Mouse (Mus musculus) liver, embryonic 11.5 days (tissue): Measurements from ENCODE around the gene Ube2m. TPM values are rescaled to one million over a fixed set of nuclear protein-coding genes. Genes with fewer than 3 reads are reported as not detected.
A peak's percentile ranks its signal among the peaks of the same experiment; 100 is the strongest.

ENCODE experiments used
- ATAC-seq: fragments of 200-750 bp; cut with Nextera tagmentation; replicated peaks from 2 replicates; pipeline ENCODE4 v1.8.0; 2017; ENCODE audit warnings: moderate number of reproducible peaks, mild to moderate bottlenecking, moderate TSS enrichment, moderate library complexity; ENCODE audit not compliant: low FRiP score
- DNase-seq: peaks from one replicate; pipeline ENCODE4 v3.0.0-alpha.2; 2017; ENCODE audit warnings: low spot score
- H3K27ac ChIP-seq: fragments of 300-500 bp; sonication (generic); 2 replicates; pipeline ENCODE4 v1.5.1; 2014; ENCODE audit warnings: mild to moderate bottlenecking, low read depth, low read length, control low read depth
- H3K27me3 ChIP-seq: fragments of 300-500 bp; sonication (generic); replicated peaks from 2 replicates; pipeline ENCODE4 v1.6.1; 2014; ENCODE audit warnings: low read length, mixed read lengths; ENCODE audit not compliant: control insufficient read depth, insufficient read depth
- H3K36me3 ChIP-seq: fragments of 300-500 bp; sonication (generic); 2 replicates; pipeline ENCODE4 v1.6.1; 2014; ENCODE audit warnings: mild to moderate bottlenecking, low read length, moderate library complexity, mixed read lengths; ENCODE audit not compliant: control insufficient read depth, insufficient read depth
- H3K4me1 ChIP-seq: fragments of 300-500 bp; sonication (generic); replicated peaks from 2 replicates; pipeline ENCODE4 v1.6.1; 2014; ENCODE audit warnings: low read length, mixed read lengths; ENCODE audit not compliant: control insufficient read depth, insufficient read depth
- H3K4me2 ChIP-seq: fragments of 300-500 bp; sonication (generic); 2 replicates; pipeline ENCODE4 v1.6.1; 2014; ENCODE audit warnings: mild to moderate bottlenecking, control low read depth, moderate library complexity
- H3K4me3 ChIP-seq: fragments of 300-500 bp; sonication (generic); 2 replicates; pipeline ENCODE4 v1.5.1; 2014; ENCODE audit warnings: low read depth, low read length, control low read depth
- H3K9ac ChIP-seq: fragments of 300-500 bp; sonication (generic); 2 replicates; pipeline ENCODE4 v1.6.1; 2014; ENCODE audit warnings: low read depth, low read length, control low read depth
- H3K9me3 ChIP-seq: fragments of 300-500 bp; sonication (generic); 2 replicates; pipeline ENCODE4 v1.6.1; 2016; ENCODE audit warnings: low read length, inconsistent platforms, mixed read lengths; ENCODE audit not compliant: control insufficient read depth
- WGBS: fragments of 180-500 bp; shearing (Covaris S2); extraction: QIAGEN DNeasy Blood & Tissue Kit; methylation state at CpG from one replicate; pipeline ENCODE4 v1.1.7; 2014; 5-methylcytosine and 5-hydroxymethylcytosine counted together
- polyA plus RNA-seq: library from polyadenylated mRNA; unstranded; fragments of >200 nt; fragmentation: Nextera tagmentation; extraction: Ambion mirVana; gene quantifications from 2 replicates; pipeline ENCODE4 v1.2.1, GENCODE M21; 2014

Gene Ube2m
- polyA plus RNA-seq, 1 experiment from 2014 or later = 183 TPM

DNA sequence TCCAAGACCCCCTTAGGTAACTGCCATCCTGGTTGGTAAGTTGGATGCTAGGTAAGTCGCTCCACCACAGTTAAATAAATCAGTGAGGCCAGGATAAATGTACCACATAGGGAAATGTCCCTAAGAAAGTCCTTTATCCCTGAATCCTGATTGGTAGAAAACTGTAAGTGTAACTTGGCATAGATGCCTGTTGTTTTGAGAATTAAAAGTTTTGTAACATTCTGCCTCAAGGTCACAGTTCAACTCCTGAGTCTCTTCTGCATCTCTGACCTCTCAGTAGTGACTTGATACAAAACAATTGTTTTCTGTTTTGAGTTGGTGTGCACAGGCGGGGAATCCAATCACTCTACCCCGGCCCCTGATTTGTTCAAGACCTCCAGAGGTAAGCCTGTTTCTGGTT is 39.2 kb downstream of the Ube2m start, which contains the start of gene Trim28:
TSS of gene Trim28 (plus strand) at position 264 of the 400 bp plus-strand sequence.
- ATAC-seq (no peak), DNase-seq (no peak)
- Histone ChIP-seq H3K4me1 (no peaks in the 10 kb centered on the region), H3K27ac (no peak within 1 kb of the TSS), H3K4me2 (no peak within 1 kb of the TSS), H3K9ac (no peak within 1 kb of the TSS), H3K36me3 (no peaks in the 10 kb centered on the region), H3K4me3 (no peak within 1 kb of the TSS), H3K9me3 (no peaks in the 10 kb centered on the region), H3K27me3 (no peaks in the 10 kb centered on the region)
- 84% methylated on average over 3 of the region's 3 CpGs for WGBS

GRCm38 (mm10) chr7:12998053-12998452 is 40.0 kb downstream of the Ube2m start, which contains the start of gene Slc27a5:
Gene Slc27a5, minus strand, starts transcription at chr7:12998192.
- DNase-seq = no peak
- Histone ChIP-seq H3K9me3 (no peaks in the 10 kb centered on the region), H3K27ac (no peak within 1 kb of the TSS), H3K4me2 (no peak within 1 kb of the TSS), H3K4me3 (no peak within 1 kb of the TSS), H3K36me3 (no peaks in the 10 kb centered on the region), H3K9ac (no peak within 1 kb of the TSS), H3K27me3 (no peaks in the 10 kb centered on the region), H3K4me1 (no peaks in the 10 kb centered on the region)
- WGBS = 68% methylated on average over 5 of the region's 5 CpGs
- 0 out of 2 replicates have a peak, but pooled peaks have one; percentile 29 for ATAC-seq

GRCm38 (mm10) chr7:12997230-12997629 is 40.8 kb downstream of the Ube2m start:
- DNase-seq (no peak), ATAC-seq (no peak)
- Histone ChIP-seq H3K4me3 (no peak overlapping the region), H3K9me3 (no peaks in the 10 kb centered on the region), H3K4me2 (no peak overlapping the region), H3K36me3 (no peaks in the 10 kb centered on the region), H3K9ac (no peak overlapping the region), H3K27me3 (no peaks in the 10 kb centered on the region), H3K4me1 (no peaks in the 10 kb centered on the region), H3K27ac (no peak overlapping the region)
- WGBS = 65% methylated on average over 5 of the region's 5 CpGs

DNA sequence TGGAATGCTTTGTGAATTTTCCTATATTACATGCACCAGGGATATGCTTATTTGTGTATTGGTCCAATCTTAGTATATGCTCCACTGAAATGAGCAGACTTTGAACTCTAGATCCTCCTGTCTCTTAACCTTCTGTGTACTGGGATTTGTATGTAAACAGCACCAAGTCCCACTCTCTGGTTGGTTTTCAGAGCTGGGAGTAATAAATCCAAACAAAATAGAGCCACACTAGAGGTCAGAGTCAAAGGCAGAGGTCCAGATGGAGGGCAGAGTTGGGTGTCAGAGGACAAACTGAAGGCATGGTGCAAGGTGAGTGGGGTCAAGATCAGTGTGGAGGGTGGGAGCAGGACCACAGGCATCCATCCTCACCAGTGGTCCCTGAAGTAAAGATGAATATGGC is 42.2 kb downstream of the Ube2m start:
- no peaks in the 10 kb centered on the region for H3K4me1 ChIP-seq
- H3K4me3 ChIP-seq = no peak overlapping the region
- H3K9ac ChIP-seq = no peak overlapping the region
- H3K27me3 ChIP-seq = no peaks in the 10 kb centered on the region
- H3K36me3 ChIP-seq = no peaks in the 10 kb centered on the region
- no peak for DNase-seq
- H3K9me3 ChIP-seq = no peaks in the 10 kb centered on the region
- H3K27ac ChIP-seq = no peak overlapping the region
- no peak overlapping the region for H3K4me2 ChIP-seq
- no peak for ATAC-seq

DNA sequence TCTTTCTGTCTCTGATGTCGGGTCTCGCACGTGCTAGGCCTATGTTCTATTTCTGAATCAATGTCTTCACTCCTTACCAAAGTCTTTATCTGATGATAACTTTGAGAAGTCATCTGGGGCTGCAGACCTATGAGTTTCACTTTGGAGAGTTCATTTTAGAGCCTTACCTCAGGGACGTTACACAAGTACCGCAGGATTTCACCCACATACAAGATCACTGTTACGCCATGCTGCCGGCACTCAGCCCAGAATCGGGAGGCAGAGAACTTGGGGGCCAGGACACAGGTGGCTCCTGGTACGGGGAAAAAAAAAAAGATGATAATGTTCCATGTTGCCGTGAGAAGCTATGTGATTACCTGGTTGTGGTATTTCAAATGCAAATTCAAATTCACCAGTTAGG is 44.9 kb downstream of the Ube2m start:
- H3K4me2 ChIP-seq = no peak overlapping the region
- no peak overlapping the region for H3K4me3 ChIP-seq
- no peak for DNase-seq
- 83% methylated on average over 10 of the region's 10 CpGs for WGBS
- peaks cover 2% of the 10 kb centered on the region for H3K4me1 ChIP-seq
- ATAC-seq = no peak
- no peak overlapping the region for H3K27ac ChIP-seq
- H3K9ac ChIP-seq = no peak overlapping the region
- no peaks in the 10 kb centered on the region for H3K27me3 ChIP-seq
- no peaks in the 10 kb centered on the region for H3K9me3 ChIP-seq
- H3K36me3 ChIP-seq = no peaks in the 10 kb centered on the region

GRCm38 (mm10) chr7:12992222-12992621 is 45.9 kb downstream of the Ube2m start:
- 4% methylated on average over 3 of the region's 3 CpGs for WGBS
- ATAC-seq = no peak
- Histone ChIP-seq H3K4me1 (peaks cover 12% of the 10 kb centered on the region), H3K9me3 (no peaks in the 10 kb centered on the region), H3K27ac (no peak overlapping the region), H3K4me3 (no peak overlapping the region), H3K27me3 (no peaks in the 10 kb centered on the region), H3K9ac (no peak overlapping the region), H3K36me3 (no peaks in the 10 kb centered on the region), H3K4me2 (no peak overlapping the region)
- DNase-seq = no peak

DNA sequence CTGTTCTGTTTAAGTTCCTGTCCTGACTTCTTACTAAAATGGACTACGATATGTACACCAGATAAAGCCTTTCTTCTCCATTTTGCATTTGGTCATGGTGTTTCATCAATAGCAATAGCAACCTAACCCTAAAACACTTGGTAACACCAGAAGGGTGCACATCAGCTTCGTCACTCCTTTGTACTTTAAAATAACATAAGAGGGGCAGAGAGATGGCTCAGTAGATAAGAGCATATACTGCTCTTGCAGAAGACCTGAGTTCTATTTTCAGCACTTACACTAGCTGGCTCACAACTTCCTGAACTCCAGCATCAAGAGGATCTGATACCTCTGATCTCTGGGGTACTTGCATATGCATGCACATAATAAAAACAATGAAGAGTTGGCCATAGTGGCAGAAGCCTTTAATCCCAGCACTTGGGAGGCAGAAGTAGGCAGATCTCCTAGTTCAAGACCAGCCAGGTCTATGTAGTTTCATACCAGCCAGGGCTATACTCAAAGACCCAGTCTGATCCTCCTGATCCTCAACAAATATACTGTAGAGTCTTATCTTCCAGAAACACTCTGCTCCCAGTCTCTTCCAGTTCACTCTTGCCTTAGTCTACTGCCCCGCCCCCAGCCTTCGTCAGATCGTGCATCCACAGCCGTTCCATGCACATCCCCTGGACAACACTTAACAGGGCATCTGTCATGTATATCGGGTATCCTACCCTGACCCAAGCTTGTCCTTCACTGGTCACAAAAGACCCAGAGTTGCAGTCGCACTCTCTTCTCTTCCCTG is 50.5 kb downstream of the Ube2m start:
- Histone ChIP-seq H3K27ac (peak overlapping the region; percentile 71), H3K27me3 (no peaks in the 10 kb centered on the region), H3K9ac (no peak overlapping the region), H3K4me2 (peak overlapping the region; percentile 26), H3K4me3 (no peak overlapping the region), H3K36me3 (no peaks in the 10 kb centered on the region), H3K4me1 (peaks cover 13% of the 10 kb centered on the region), H3K9me3 (no peaks in the 10 kb centered on the region)
- ATAC-seq (peak; percentile 86), DNase-seq (no peak)
- WGBS = 58% methylated on average over 8 of the region's 8 CpGs

DNA sequence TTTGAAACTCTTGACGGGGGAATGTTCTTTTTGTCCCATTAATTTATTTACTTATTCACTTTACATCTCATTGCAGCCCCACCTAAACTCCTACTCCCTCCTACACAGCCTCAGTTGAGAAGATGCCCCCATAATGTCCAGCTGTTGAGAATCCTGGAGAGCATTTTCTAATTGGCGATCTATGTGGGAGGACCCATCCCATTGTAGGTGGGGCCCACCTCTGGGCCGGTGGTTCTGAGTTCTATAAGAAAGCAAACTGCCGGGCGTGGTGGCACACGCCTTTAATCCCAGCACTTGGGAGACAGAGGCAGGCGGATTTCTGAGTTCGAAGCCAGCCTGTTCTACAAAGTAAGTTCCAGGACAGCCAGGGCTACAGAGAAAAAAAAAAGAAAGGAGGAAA is 51.2 kb downstream of the Ube2m start:
- H3K9ac ChIP-seq = no peak overlapping the region
- no peak for ATAC-seq
- WGBS = 74% methylated on average over 8 of the region's 8 CpGs
- no peak for DNase-seq
- no peaks in the 10 kb centered on the region for H3K27me3 ChIP-seq
- H3K4me2 ChIP-seq = no peak overlapping the region
- peaks cover 13% of the 10 kb centered on the region for H3K4me1 ChIP-seq
- no peaks in the 10 kb centered on the region for H3K36me3 ChIP-seq
- H3K9me3 ChIP-seq = no peaks in the 10 kb centered on the region
- no peak overlapping the region for H3K4me3 ChIP-seq
- peak overlapping the region; percentile 71; the same call in 1 of the 2 replicates for H3K27ac ChIP-seq

DNA sequence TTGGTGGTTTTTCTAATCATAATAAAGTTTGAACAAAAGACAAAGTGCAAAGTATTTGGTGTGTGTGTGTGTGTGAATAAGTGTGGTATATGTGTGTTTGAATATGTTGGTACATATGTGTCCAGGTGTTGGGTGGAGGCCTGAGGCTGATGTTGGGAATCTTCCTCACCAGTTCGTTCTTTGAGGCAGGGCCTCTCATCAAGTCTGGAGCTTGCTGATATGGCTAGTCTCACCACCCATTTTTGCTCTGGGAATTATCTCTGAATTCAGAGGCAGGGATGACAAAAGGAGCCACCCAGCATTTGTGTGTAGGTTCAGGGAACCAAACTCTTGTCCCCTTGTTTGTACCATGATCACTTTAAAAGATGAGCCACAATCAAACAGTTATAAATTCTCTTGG is 52.4 kb downstream of the Ube2m start:
- 42% methylated on average over 1 of the region's 1 CpGs for WGBS
- Histone ChIP-seq H3K9me3 (no peaks in the 10 kb centered on the region), H3K4me1 (peaks cover 13% of the 10 kb centered on the region), H3K4me3 (no peak overlapping the region), H3K9ac (no peak overlapping the region), H3K27ac (0 out of 2 replicates have a peak overlapping the region, but pooled peaks have one; percentile 15), H3K4me2 (no peak overlapping the region), H3K36me3 (no peaks in the 10 kb centered on the region), H3K27me3 (no peaks in the 10 kb centered on the region)
- ATAC-seq (peak; percentile 58), DNase-seq (no peak)
